Mouse (Mus musculus): ENCODE measurements around the gene Cdr2. TPM values are rescaled to one million over a fixed set of nuclear protein-coding genes. Genes with fewer than 3 reads are reported as not detected.

Cdr2 gene
- polyA plus RNA-seq (2014; fragmentation: Illumina TruSeq; extraction: RNeasy Lipid Tissue Mini Kit (QIAGEN cat#74804); ENCODE audit: low read depth, low replicate concordance), result 32.0 TPM

GRCm38 (mm10) chr7:120982200-120982841 lies at the start of gene Cdr2, which contains the start of gene Mfsd13b:
Gene Cdr2 (minus strand): TSS chr7:120982312.
Gene Mfsd13b (plus strand): TSS chr7:120982509.

DNA sequence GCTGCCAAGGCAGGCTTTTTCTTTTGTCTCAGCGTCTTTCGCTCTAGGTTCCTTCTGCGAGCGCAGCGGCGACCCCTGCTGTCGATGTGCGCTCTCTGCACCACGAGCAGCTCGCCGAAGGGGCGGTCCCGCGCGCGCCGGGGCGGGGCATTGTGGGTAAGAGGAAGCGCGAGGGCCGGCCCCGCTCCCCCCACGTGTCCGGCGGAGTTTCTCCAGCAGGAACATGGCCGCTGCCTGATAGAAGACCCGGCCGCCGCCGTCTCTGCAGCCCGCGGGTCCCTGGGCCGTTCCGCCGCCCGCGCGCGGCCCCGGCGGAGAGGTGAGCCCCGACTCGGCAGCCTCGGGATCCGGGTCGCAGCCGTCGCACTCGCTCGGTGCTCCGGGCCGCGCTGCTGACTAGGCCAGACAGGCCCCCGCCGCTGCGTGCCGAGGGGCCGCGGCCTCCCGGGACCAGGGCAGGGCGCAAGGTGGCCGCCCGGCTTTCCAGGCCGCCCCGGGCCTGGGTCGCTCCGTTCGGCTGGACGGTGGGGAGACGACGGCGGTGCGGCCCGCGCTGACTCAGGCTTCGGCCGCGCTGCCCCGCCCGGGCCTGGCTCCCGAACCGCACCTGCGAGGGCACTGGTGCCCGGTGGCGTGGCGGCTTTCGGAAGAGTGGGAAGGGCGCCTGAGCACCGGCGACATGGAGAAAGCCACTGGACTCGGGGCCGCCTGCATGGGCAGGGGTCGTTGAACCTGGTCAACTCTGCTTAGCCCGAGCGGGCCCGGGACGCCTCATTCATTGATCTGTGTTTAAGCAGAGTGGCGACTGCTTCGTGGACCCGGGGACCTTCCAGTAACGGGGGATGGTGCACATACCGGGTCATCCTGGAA lies 64.3 kb downstream of the Cdr2 start, which contains the start of gene Polr3e:
TSS of gene Polr3e (plus strand) at position 153 of the 870 bp plus-strand sequence.

Other genes starting within 250 kb of the Cdr2 start
- gene Vwa3a, start 243.0 kb downstream of the Cdr2 start, polyA plus RNA-seq (2014; fragmentation: Illumina TruSeq; extraction: RNeasy Lipid Tissue Mini Kit (QIAGEN cat#74804); ENCODE audit: low read depth, low replicate concordance), result 58.7 TPM
- not detected for gene Gm5737, start 169.9 kb downstream of the Cdr2 start, polyA plus RNA-seq (2014; fragmentation: Illumina TruSeq; extraction: RNeasy Lipid Tissue Mini Kit (QIAGEN cat#74804); ENCODE audit: low read depth, low replicate concordance)
- 2.0 TPM for gene Eef2k, start 139.5 kb downstream of the Cdr2 start, polyA plus RNA-seq (2014; fragmentation: Illumina TruSeq; extraction: RNeasy Lipid Tissue Mini Kit (QIAGEN cat#74804); ENCODE audit: low read depth, low replicate concordance)
- gene Polr3e, start 64.6 kb downstream of the Cdr2 start, polyA plus RNA-seq (2014; fragmentation: Illumina TruSeq; extraction: RNeasy Lipid Tissue Mini Kit (QIAGEN cat#74804); ENCODE audit: low read depth, low replicate concordance), result 9.1 TPM
- gene Mfsd13b, start 197 bp upstream of the Cdr2 start, polyA plus RNA-seq (2014; fragmentation: Illumina TruSeq; extraction: RNeasy Lipid Tissue Mini Kit (QIAGEN cat#74804); ENCODE audit: low read depth, low replicate concordance), result 92.2 TPM
- gene Mettl9, start 52.1 kb upstream of the Cdr2 start, polyA plus RNA-seq (2014; fragmentation: Illumina TruSeq; extraction: RNeasy Lipid Tissue Mini Kit (QIAGEN cat#74804); ENCODE audit: low read depth, low replicate concordance), result 80.5 TPM
- gene Igsf6, start 92.3 kb upstream of the Cdr2 start, polyA plus RNA-seq (2014; fragmentation: Illumina TruSeq; extraction: RNeasy Lipid Tissue Mini Kit (QIAGEN cat#74804); ENCODE audit: low read depth, low replicate concordance), result 0.66 TPM
- 0.07 TPM for gene Otoa, start 99.3 kb upstream of the Cdr2 start, polyA plus RNA-seq (2014; fragmentation: Illumina TruSeq; extraction: RNeasy Lipid Tissue Mini Kit (QIAGEN cat#74804); ENCODE audit: low read depth, low replicate concordance)

Data from testis, adult 10 weeks (tissue).